Mouse (Mus musculus): ENCODE data around the gene Hecw2. TPM values are rescaled to one million over a fixed set of nuclear protein-coding genes. Genes with fewer than 3 reads are reported as not detected.
A peak's percentile ranks its signal among the peaks of the same experiment; 100 is the strongest.

Hecw2 gene
- polyA plus RNA-seq, 1 experiment from 2014 or later: 4.8 TPM

- Histone ChIP-seq H3K36me3 (ENCODE audit: insufficient read depth, low read length) (no peaks in the 10 kb centered on the region), H3K27ac (ENCODE audit: low read length) (peak within 1 kb of the TSS; percentile 89), H3K4me3 (ENCODE audit: low read depth, low read length) (peak within 1 kb of the TSS; percentile 91), H3K9ac (replicated peaks; ENCODE audit: low read depth) (peak within 1 kb of the TSS; percentile 64), H3K9me3 (ENCODE audit: low read length) (no peaks in the 10 kb centered on the region), H3K4me1 (ENCODE audit: insufficient read depth, low read depth, low read length) (no peaks in the 10 kb centered on the region), H3K27me3 (replicated peaks; ENCODE audit: insufficient read depth, low read length) (no peaks in the 10 kb centered on the region), H3K4me2 (replicated peaks; ENCODE audit: low read depth, low read length) (peak within 1 kb of the TSS; percentile 68)
- under 1% methylated on average over 75 of the region's 81 CpGs for WGBS
- TF ChIP-seq CTCF (IDR thresholded peaks at IDR 0.05) (peak; percentile 21; the same call in 1 of the 2 replicates), EP300 (IDR thresholded peaks at IDR 0.05) (no peak)
- ATAC-seq: peak; percentile 98
- DNase-seq (ENCODE audit: low spot score): peak; percentile 99
These were observed 410.1 kb downstream of the Hecw2 start, which contains the start of gene Stk17b for GRCm38 (mm10) chr1:53784721-53785418. Stk17b (minus strand) TSS chr1:53785224.

GRCm38 (mm10) chr1:53784291-53784720, 410.7 kb downstream of the Hecw2 start:
- H3K4me3 ChIP-seq (ENCODE audit: low read depth, low read length): peak overlapping the region; percentile 91
- DNase-seq (ENCODE audit: low spot score) (peak; percentile 71), ATAC-seq (peak; percentile 18)
- H3K27ac ChIP-seq (ENCODE audit: low read length): peak overlapping the region; percentile 89
- H3K27me3 ChIP-seq (replicated peaks; ENCODE audit: insufficient read depth, low read length): no peaks in the 10 kb centered on the region
- no peaks in the 10 kb centered on the region for H3K36me3 ChIP-seq (ENCODE audit: insufficient read depth, low read length)
- H3K4me2 ChIP-seq (replicated peaks; ENCODE audit: low read depth, low read length): peak overlapping the region; percentile 68
- under 1% methylated on average over 17 of the region's 17 CpGs for WGBS
- no peaks in the 10 kb centered on the region for H3K4me1 ChIP-seq (ENCODE audit: insufficient read depth, low read depth, low read length)
- no peak for TF ChIP-seq CTCF (IDR thresholded peaks at IDR 0.05)
- no peak for TF ChIP-seq EP300 (IDR thresholded peaks at IDR 0.05)
- peak overlapping the region; percentile 64 for H3K9ac ChIP-seq (replicated peaks; ENCODE audit: low read depth)
- no peaks in the 10 kb centered on the region for H3K9me3 ChIP-seq (ENCODE audit: low read length)

- no peaks in the 10 kb centered on the region for H3K27me3 ChIP-seq (replicated peaks; ENCODE audit: insufficient read depth, low read length)
- H3K9ac ChIP-seq (replicated peaks; ENCODE audit: low read depth): no peak overlapping the region
- no peak overlapping the region for H3K4me3 ChIP-seq (ENCODE audit: low read depth, low read length)
- TF ChIP-seq EP300 (IDR thresholded peaks at IDR 0.05) (no peak), CTCF (IDR thresholded peaks at IDR 0.05) (no peak)
- no peaks in the 10 kb centered on the region for H3K4me1 ChIP-seq (ENCODE audit: insufficient read depth, low read depth, low read length)
- no peak overlapping the region for H3K27ac ChIP-seq (ENCODE audit: low read length)
- no peak for DNase-seq (ENCODE audit: low spot score)
- H3K9me3 ChIP-seq (ENCODE audit: low read length): no peaks in the 10 kb centered on the region
- no peak overlapping the region; the same call in 1 of the 2 replicates for H3K4me2 ChIP-seq (replicated peaks; ENCODE audit: low read depth, low read length)
- no peak for ATAC-seq
- H3K36me3 ChIP-seq (ENCODE audit: insufficient read depth, low read length): no peaks in the 10 kb centered on the region
- 93% methylated on average over 1 of the region's 1 CpGs for WGBS
These were observed 412.0 kb downstream of the Hecw2 start for GRCm38 (mm10) chr1:53782956-53783355.

GRCm38 (mm10) chr1:53782079-53782478, 412.9 kb downstream of the Hecw2 start:
- ATAC-seq (no peak), DNase-seq (ENCODE audit: low spot score) (no peak)
- no peaks in the 10 kb centered on the region for H3K36me3 ChIP-seq (ENCODE audit: insufficient read depth, low read length)
- no peak overlapping the region for H3K9ac ChIP-seq (replicated peaks; ENCODE audit: low read depth)
- TF ChIP-seq CTCF (IDR thresholded peaks at IDR 0.05) (no peak), EP300 (IDR thresholded peaks at IDR 0.05) (no peak)
- H3K4me1 ChIP-seq (ENCODE audit: insufficient read depth, low read depth, low read length): no peaks in the 10 kb centered on the region
- no peak overlapping the region for H3K4me2 ChIP-seq (replicated peaks; ENCODE audit: low read depth, low read length)
- 74% methylated on average over 3 of the region's 3 CpGs for WGBS
- no peak overlapping the region for H3K4me3 ChIP-seq (ENCODE audit: low read depth, low read length)
- H3K27ac ChIP-seq (ENCODE audit: low read length): no peak overlapping the region
- no peaks in the 10 kb centered on the region for H3K9me3 ChIP-seq (ENCODE audit: low read length)
- H3K27me3 ChIP-seq (replicated peaks; ENCODE audit: insufficient read depth, low read length): no peaks in the 10 kb centered on the region

- Histone ChIP-seq H3K4me2 (replicated peaks; ENCODE audit: low read depth, low read length) (no peak overlapping the region), H3K4me1 (ENCODE audit: insufficient read depth, low read depth, low read length) (no peaks in the 10 kb centered on the region), H3K27me3 (replicated peaks; ENCODE audit: insufficient read depth, low read length) (no peaks in the 10 kb centered on the region), H3K27ac (ENCODE audit: low read length) (no peak overlapping the region), H3K9me3 (ENCODE audit: low read length) (no peaks in the 10 kb centered on the region), H3K36me3 (ENCODE audit: insufficient read depth, low read length) (no peaks in the 10 kb centered on the region), H3K9ac (replicated peaks; ENCODE audit: low read depth) (no peak overlapping the region), H3K4me3 (ENCODE audit: low read depth, low read length) (no peak overlapping the region)
- no peak for DNase-seq (ENCODE audit: low spot score)
- TF ChIP-seq CTCF (IDR thresholded peaks at IDR 0.05): no peak
- no peak for TF ChIP-seq EP300 (IDR thresholded peaks at IDR 0.05)
- 74% methylated on average over 1 of the region's 1 CpGs for WGBS
- no peak for ATAC-seq
These were observed 413.7 kb downstream of the Hecw2 start for GRCm38 (mm10) chr1:53781311-53781710.

DNA sequence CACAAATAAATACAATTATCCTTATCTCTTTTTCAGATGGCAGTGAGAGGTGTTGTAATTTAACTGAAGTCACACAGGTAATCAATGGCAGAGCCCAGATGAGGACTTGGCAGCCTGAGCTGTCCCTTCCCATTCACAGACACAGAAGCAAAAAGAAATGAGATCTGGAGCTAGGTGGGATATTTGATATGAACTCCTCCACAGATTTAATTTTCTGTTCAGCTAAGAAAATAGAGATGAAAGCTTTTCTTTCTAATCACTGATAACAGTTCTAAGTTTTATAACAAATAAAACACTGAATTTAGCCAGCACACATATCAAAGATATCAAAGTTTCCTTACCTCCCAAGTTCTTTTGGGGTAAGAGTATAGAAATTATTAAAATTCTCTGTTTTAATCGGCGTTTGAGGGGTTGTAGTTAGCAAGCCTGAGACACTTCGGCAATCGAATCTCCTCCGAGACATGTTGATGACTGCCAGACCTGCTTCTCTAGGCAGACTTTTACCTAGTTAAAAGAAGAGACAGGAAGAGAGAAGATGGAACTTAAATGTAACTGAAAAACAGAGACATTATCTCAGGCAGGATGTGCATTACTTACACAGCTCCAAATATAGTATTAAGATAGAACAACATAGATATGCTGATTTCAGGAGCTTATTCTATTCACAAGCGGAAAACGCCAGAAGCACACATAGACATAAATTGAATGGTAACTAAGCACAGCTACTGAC, 418.6 kb downstream of the Hecw2 start:
- WGBS: 90% methylated on average over 7 of the region's 7 CpGs
- ATAC-seq: no peak

More for the DNA sequence above, 418.6 kb downstream of the Hecw2 start:
- no peaks in the 10 kb centered on the region for H3K27me3 ChIP-seq (replicated peaks; ENCODE audit: insufficient read depth, low read length)
- H3K27ac ChIP-seq (ENCODE audit: low read length): no peak overlapping the region
- no peaks in the 10 kb centered on the region for H3K36me3 ChIP-seq (ENCODE audit: insufficient read depth, low read length)
- H3K9me3 ChIP-seq (ENCODE audit: low read length): no peaks in the 10 kb centered on the region
- no peak overlapping the region for H3K4me2 ChIP-seq (replicated peaks; ENCODE audit: low read depth, low read length)
- no peak for DNase-seq (ENCODE audit: low spot score)
- TF ChIP-seq EP300 (IDR thresholded peaks at IDR 0.05): no peak
- no peak for TF ChIP-seq CTCF (IDR thresholded peaks at IDR 0.05)
- H3K4me1 ChIP-seq (ENCODE audit: insufficient read depth, low read depth, low read length): no peaks in the 10 kb centered on the region
- H3K4me3 ChIP-seq (ENCODE audit: low read depth, low read length): no peak overlapping the region
- no peak overlapping the region for H3K9ac ChIP-seq (replicated peaks; ENCODE audit: low read depth)
